In the genomic region with DNA sequence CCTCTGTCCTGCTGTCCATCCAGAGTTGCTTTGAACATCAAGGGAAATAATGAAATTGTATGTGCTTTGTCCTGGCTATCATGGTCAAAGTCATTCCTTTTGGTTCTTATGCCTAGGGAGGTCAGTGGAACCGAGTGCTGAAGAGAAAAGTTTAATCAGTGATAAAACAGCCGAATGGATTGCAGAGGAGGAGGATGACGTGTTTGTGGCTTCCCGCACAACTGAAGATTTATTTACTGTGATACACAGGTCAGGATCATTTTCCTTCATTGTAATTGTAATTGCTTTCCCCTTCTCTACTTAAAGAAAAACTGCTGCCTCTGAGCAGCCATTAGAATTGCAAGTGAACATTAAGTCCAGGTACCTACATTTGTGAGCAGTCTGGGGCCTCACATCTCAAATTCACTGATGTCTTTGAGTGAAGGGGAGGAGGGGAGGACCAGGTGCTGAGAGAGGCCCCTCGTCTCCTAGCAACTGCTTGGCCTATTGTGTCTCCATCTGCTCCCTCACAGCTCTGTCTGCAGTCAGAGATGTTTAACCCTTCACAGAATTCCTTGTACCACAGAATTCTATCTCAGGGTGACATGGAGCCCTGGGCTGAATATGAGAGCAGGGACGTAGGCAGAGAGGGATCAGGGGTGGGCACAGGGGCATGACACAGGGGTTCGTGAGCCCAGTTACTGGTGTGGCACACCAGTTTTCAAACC, we compare ENCODE assay signal across 10 mouse cellular contexts. TPM values are rescaled to one million over a fixed set of nuclear protein-coding genes. Genes with fewer than 3 reads are reported as not detected.
DNase-seq lines count a peak whose midpoint lies in the region; ATAC-seq and TF ChIP-seq lines count a peak whose summit lies in the region.
"Had no signal": no experiment of that assay in that cellular context is flagged by ENCODE, and none has a peak within 500 bp of the region (broad histone marks: within the 10 kb centered on the region; RNA-seq: fewer than 3 reads in every experiment).

No protein-coding gene starts in this region.

- no peak overlapping the region for H3K4me2 ChIP-seq in lung, embryonic 14.5 days
- no peak overlapping the region for H3K4me2 ChIP-seq in lung, postnatal 0 days (replicated peaks; ENCODE audit: low read depth, low read length)
- H3K4me2 ChIP-seq in limb, embryonic 13.5 days (replicated peaks), result no peak overlapping the region
- no peak overlapping the region for H3K4me2 ChIP-seq in stomach, embryonic 15.5 days

- no peaks in the 10 kb centered on the region for H3K36me3 ChIP-seq in lung, embryonic 14.5 days (ENCODE audit: insufficient read depth)
- H3K36me3 ChIP-seq in lung, postnatal 0 days (ENCODE audit: insufficient read depth, low read length), result no peaks in the 10 kb centered on the region
- H3K36me3 ChIP-seq in forebrain, embryonic 10.5 days (replicated peaks), result peaks cover 20% of the 10 kb centered on the region
- H3K36me3 ChIP-seq in limb, embryonic 13.5 days, result peaks cover 8% of the 10 kb centered on the region; the same call in 1 of the 2 replicates
- H3K36me3 ChIP-seq in stomach, embryonic 15.5 days, result no peaks in the 10 kb centered on the region

- DNase-seq in lung, embryonic 14.5 days, result no peak
- DNase-seq in lung, postnatal 0 days (ENCODE audit: low spot score), result no peak
- peak; percentile 51 for DNase-seq in forebrain, embryonic 10.5 days (ENCODE audit: extremely low spot score, low spot score)
- DNase-seq in lung, adult 2 months, result no peak
- no peak for DNase-seq in adrenal gland, postnatal 14 days
- DNase-seq in spleen, postnatal 10 days (ENCODE audit: low spot score in 2 of 2), result no peak

- WGBS in lung, embryonic 14.5 days, result 29% methylated on average over 7 of the region's 7 CpGs
- WGBS in lung, postnatal 0 days, result 46% methylated on average over 7 of the region's 7 CpGs
- 39% methylated on average over 7 of the region's 7 CpGs for WGBS in forebrain, embryonic 10.5 days
- 42% methylated on average over 7 of the region's 7 CpGs for WGBS in limb, embryonic 13.5 days
- 44% methylated on average over 7 of the region's 7 CpGs for WGBS in stomach, embryonic 15.5 days
- 72% methylated on average over 7 of the region's 7 CpGs for WGBS in lung, adult 2 months

- 0 out of 2 replicates have a peak, but pooled peaks have one; percentile 47 for ATAC-seq in lung, embryonic 14.5 days (ENCODE audit: insufficient read depth)
- ATAC-seq in lung, postnatal 0 days, result no peak
- ATAC-seq in limb, embryonic 13.5 days (ENCODE audit: low FRiP score, low read depth), result peak; percentile 91
- ATAC-seq in stomach, embryonic 15.5 days (ENCODE audit: insufficient read depth, low FRiP score, low read depth), result peak; percentile 65; the same call in 1 of the 2 replicates
- ATAC-seq: intestine, embryonic 16.5 days had no signal

- H3K4me1 ChIP-seq in lung, embryonic 14.5 days (ENCODE audit: insufficient read depth), result no peaks in the 10 kb centered on the region
- no peaks in the 10 kb centered on the region for H3K4me1 ChIP-seq in lung, postnatal 0 days (ENCODE audit: insufficient read depth, low read depth, low read length)
- peaks cover 29% of the 10 kb centered on the region for H3K4me1 ChIP-seq in forebrain, embryonic 10.5 days
- H3K4me1 ChIP-seq in limb, embryonic 13.5 days, result peaks cover 12% of the 10 kb centered on the region
- H3K4me1 ChIP-seq in stomach, embryonic 15.5 days, result no peaks in the 10 kb centered on the region
- no peaks in the 10 kb centered on the region for H3K4me1 ChIP-seq in lung, adult 2 months (ENCODE audit: control insufficient read depth, insufficient read depth, low read length)

- TF ChIP-seq CTCF in lung, embryonic 14.5 days (IDR thresholded peaks at IDR 0.05; ENCODE audit: low read depth), result no peak
- TF ChIP-seq CTCF in lung, postnatal 0 days (IDR thresholded peaks at IDR 0.05), result no peak
- TF ChIP-seq CTCF in lung, adult 2 months (IDR thresholded peaks at IDR 0.05; ENCODE audit: insufficient read depth, low read length), result no peak

- no peak overlapping the region for H3K4me3 ChIP-seq in lung, embryonic 14.5 days (ENCODE audit: low read depth, low read length)
- H3K4me3 ChIP-seq in lung, postnatal 0 days (ENCODE audit: low read depth, low read length), result no peak overlapping the region
- peak overlapping the region; percentile 22; the same call in 1 of the 2 replicates for H3K4me3 ChIP-seq in forebrain, embryonic 10.5 days
- no peak overlapping the region for H3K4me3 ChIP-seq in limb, embryonic 13.5 days
- H3K4me3 ChIP-seq in stomach, embryonic 15.5 days (replicated peaks), result no peak overlapping the region
- no peak overlapping the region for H3K4me3 ChIP-seq in lung, adult 2 months (replicated peaks; ENCODE audit: extremely low read depth, low read depth, low read length)

- no peaks in the 10 kb centered on the region for H3K9me3 ChIP-seq in lung, embryonic 14.5 days (ENCODE audit: low read depth, low read length)
- H3K9me3 ChIP-seq in lung, postnatal 0 days (ENCODE audit: low read length), result no peaks in the 10 kb centered on the region
- no peaks in the 10 kb centered on the region for H3K9me3 ChIP-seq in forebrain, embryonic 10.5 days
- no peaks in the 10 kb centered on the region for H3K9me3 ChIP-seq in limb, embryonic 13.5 days
- no peaks in the 10 kb centered on the region for H3K9me3 ChIP-seq in stomach, embryonic 15.5 days

- H3K9ac ChIP-seq in lung, embryonic 14.5 days, result no peak overlapping the region
- no peak overlapping the region for H3K9ac ChIP-seq in lung, postnatal 0 days (replicated peaks; ENCODE audit: low read depth)
- H3K9ac ChIP-seq in limb, embryonic 13.5 days, result no peak overlapping the region
- no peak overlapping the region for H3K9ac ChIP-seq in stomach, embryonic 15.5 days
- H3K9ac ChIP-seq: liver, embryonic 14.5 days had no signal

- no peak for TF ChIP-seq EP300 in lung, postnatal 0 days (IDR thresholded peaks at IDR 0.05)

- no peak overlapping the region for H3K27ac ChIP-seq in lung, embryonic 14.5 days (ENCODE audit: low read depth)
- no peak overlapping the region for H3K27ac ChIP-seq in lung, postnatal 0 days (ENCODE audit: low read length)
- peak overlapping the region; percentile 89 for H3K27ac ChIP-seq in forebrain, embryonic 10.5 days
- peak overlapping the region; percentile 69; the same call in 1 of the 2 replicates for H3K27ac ChIP-seq in limb, embryonic 13.5 days
- H3K27ac ChIP-seq in stomach, embryonic 15.5 days, result no peak overlapping the region
- H3K27ac ChIP-seq: liver, embryonic 14.5 days had no signal

- TF ChIP-seq POLR2A in lung, adult 2 months (IDR thresholded peaks at IDR 0.05; ENCODE audit: borderline replicate concordance, extremely low read depth, low read depth, low read length), result no peak

- no peaks in the 10 kb centered on the region for H3K27me3 ChIP-seq in lung, embryonic 14.5 days (ENCODE audit: insufficient read depth, low read length)
- no peaks in the 10 kb centered on the region for H3K27me3 ChIP-seq in lung, postnatal 0 days (replicated peaks; ENCODE audit: insufficient read depth, low read length)
- H3K27me3 ChIP-seq in forebrain, embryonic 10.5 days (ENCODE audit: poor library complexity, severe bottlenecking), result peaks cover 95% of the 10 kb centered on the region
- H3K27me3 ChIP-seq in limb, embryonic 13.5 days, result peaks cover 30% of the 10 kb centered on the region; the same call in 1 of the 2 replicates
- H3K27me3 ChIP-seq in stomach, embryonic 15.5 days (replicated peaks), result no peaks in the 10 kb centered on the region

RNA-seq across cellular contexts. Expression of gene Rtl5, which starts 10.6 kb away (rescaled TPM):
- 1.1 and 1.2 TPM in 2 replicates for polyA plus RNA-seq in lung, embryonic 14.5 days (2014; fragmentation: Nextera tagmentation; extraction: Ambion mirVana)
- 1.5 and 1.7 TPM in 2 replicates for polyA plus RNA-seq in lung, postnatal 0 days (2015; fragmentation: Nextera tagmentation; extraction: Ambion mirVana)
- 3.5 and 4.4 TPM in 2 replicates for polyA plus RNA-seq in forebrain, embryonic 10.5 days (2016; fragmentation: Nextera tagmentation; extraction: Ambion mirVana)
- 2.7 and 3.8 TPM in 2 replicates for polyA plus RNA-seq in limb, embryonic 13.5 days (2015; fragmentation: Nextera tagmentation; extraction: Ambion mirVana)
- polyA plus RNA-seq in stomach, embryonic 15.5 days (2015; fragmentation: Nextera tagmentation; extraction: Ambion mirVana), result 2.4 and 2.5 TPM in 2 replicates
- polyA plus RNA-seq in lung, adult 2 months (2012; rRNA removed), result 5.3 and 6.8 TPM in 2 replicates
- total RNA-seq in adrenal gland, postnatal 14 days (2021), result 7.8 and 11.4 TPM in 2 replicates

RNA-seq across cellular contexts. Expression of gene Pin4, which starts 37.5 kb away (rescaled TPM):
- 70.3 and 71.0 TPM in 2 replicates for polyA plus RNA-seq in lung, embryonic 14.5 days (2014; fragmentation: Nextera tagmentation; extraction: Ambion mirVana)
- 41.4 and 58.7 TPM in 2 replicates for polyA plus RNA-seq in lung, postnatal 0 days (2015; fragmentation: Nextera tagmentation; extraction: Ambion mirVana)
- polyA plus RNA-seq in forebrain, embryonic 10.5 days (2016; fragmentation: Nextera tagmentation; extraction: Ambion mirVana), result 78.2 and 79.9 TPM in 2 replicates
- polyA plus RNA-seq in limb, embryonic 13.5 days (2015; fragmentation: Nextera tagmentation; extraction: Ambion mirVana), result 74.8 and 75.3 TPM in 2 replicates
- 54.4 and 60.8 TPM in 2 replicates for polyA plus RNA-seq in stomach, embryonic 15.5 days (2015; fragmentation: Nextera tagmentation; extraction: Ambion mirVana)
- polyA plus RNA-seq in lung, adult 2 months (2012; rRNA removed), result 0.96 and 1.1 TPM in 2 replicates
- 68.7 and 82.7 TPM in 2 replicates for total RNA-seq in adrenal gland, postnatal 14 days (2021)

Comparison
In these comparisons a context has a peak if more than half of its experiments do, and no peak if none do; other contexts are left out.
1. RNA of gene Pin4, which starts 37.5 kb away (polyA plus RNA-seq): 78.2 to 79.9 TPM in forebrain, embryonic 10.5 days, 74.8 to 75.3 TPM in limb, embryonic 13.5 days, 70.3 to 71.0 TPM in lung, embryonic 14.5 days, 41.4 to 58.7 TPM in lung, postnatal 0 days and 54.4 to 60.8 TPM in stomach, embryonic 15.5 days; 0.96 to 1.1 TPM in lung, adult 2 months; every median in the first group is over 10 times any median in the second.
2. H3K27ac ChIP-seq: peak in forebrain, embryonic 10.5 days (single experiment) and limb, embryonic 13.5 days (single experiment); none in lung, embryonic 14.5 days (single experiment), lung, postnatal 0 days (single experiment) and stomach, embryonic 15.5 days (single experiment).